Mouse (Mus musculus) Patski (cell line): ENCODE measurements around the gene Spib. TPM values are rescaled to one million over a fixed set of nuclear protein-coding genes. Genes with fewer than 3 reads are reported as not detected.

Source experiments
- ATAC-seq: fragments of 100-300 bp; one replicate; pipeline ENCODE4 v1.8.0; 2021
- CTCF ChIA-PET: fragments of 350-600 bp; sonication (Branson Sonifier 250); formaldehyde crosslinking; loops from one replicate; lab custom pipeline; 2022; ENCODE audit warnings: inconsistent platforms; lab: Charles Lee
- POLR2A ChIA-PET: fragments of 350-600 bp; sonication (Branson Sonifier 250); formaldehyde crosslinking; loops from one replicate; lab custom pipeline; 2022; ENCODE audit warnings: antibody characterized with exemption, inconsistent platforms; lab: Charles Lee
- DNase-seq: peaks from one replicate; pipeline ENCODE4 v3.0.0-alpha.2; 2011; ENCODE audit warnings: low read depth, low spot score
- H3K27me3 ChIP-seq: fragments of 371-371 bp; one replicate; pipeline ENCODE4 v1.5.1; 2021
- CTCF ChIP-seq: fragments of 100-300 bp; IDR thresholded peaks from one replicate; pipeline ENCODE4 v1.5.1; 2021
- in situ Hi-C: fragments of 300-500 bp; cut with MboI; formaldehyde crosslinking; loops from 3 replicates; pipeline ENCODE4 v1.11.1; 2018; ENCODE audit warnings: low pct_unique_long_range_greater_than_20kb, mixed read lengths
- polyA plus RNA-seq: library from polyadenylated mRNA; unstranded; gene quantifications from one replicate; pipeline ENCODE4 v1.2.3, GENCODE M21; 2021

Gene Spib
- polyA plus RNA-seq, 1 experiment from 2014 or later, result 0.14 TPM

- in situ Hi-C loops, result loop anchor here (5.0 kb wide), 1 partner anchor 43 kb away; no protein-coding TSS in a partner anchor
- no peak for TF ChIP-seq CTCF
- DNase-seq (no peak), ATAC-seq (no peak)
- H3K27me3 ChIP-seq, result no peaks in the 10 kb centered on the region
- POLR2A ChIA-PET, result interaction anchor here (1.1 to 1.2 kb wide), 2 partner anchors 14 to 50 kb away, joined by 3 to 4 read pairs; no protein-coding TSS in a partner anchor
- CTCF ChIA-PET, result interaction anchor here (0.7 to 2.5 kb wide), 4 partner anchors 18 to 45 kb away, joined by 3 to 12 read pairs (median 3); partner anchors contain the start of gene Spib
Observed at GRCm38 (mm10) chr7:44549621-44550408, 17.9 kb upstream of the Spib start.

GRCm38 (mm10) chr7:44548497-44549087 lies 16.7 kb upstream of the Spib start, which contains the start of gene Pold1:
Pold1 (minus strand) TSS chr7:44548849.
- in situ Hi-C loops, result no loop called here
- CTCF ChIA-PET, result interaction anchor here (0.7 to 3.5 kb wide), 11 partner anchors 12 to 52 kb away, joined by 3 to 27 read pairs (median 5); partner anchors contain the start of genes Emc10, Fam71e1 and Spib

GRCm38 (mm10) chr7:44547725-44548124 lies 15.9 kb upstream of the Spib start:
- no peak for TF ChIP-seq CTCF
- CTCF ChIA-PET, result interaction anchor here (2.5 to 3.5 kb wide), 4 partner anchors 11 to 46 kb away, joined by 12 to 27 read pairs (median 18); no protein-coding TSS in a partner anchor
- no peak for DNase-seq
- no peaks in the 10 kb centered on the region for H3K27me3 ChIP-seq
- no peak for ATAC-seq
- POLR2A ChIA-PET, result no interaction called here
- in situ Hi-C loops, result no loop called here

More at GRCm38 (mm10) chr7:44548497-44549087, 16.7 kb upstream of the Spib start, which contains the start of gene Pold1:
- DNase-seq (peak; percentile 90), ATAC-seq (peak; percentile 86)
- no peak for TF ChIP-seq CTCF
- no peaks in the 10 kb centered on the region for H3K27me3 ChIP-seq
- POLR2A ChIA-PET, result interaction anchor here (0.8 to 1.1 kb wide), 4 partner anchors 11 to 61 kb away, joined by 3 to 4 read pairs (median 4); no protein-coding TSS in a partner anchor

GRCm38 (mm10) chr7:44547041-44547440 lies 15.2 kb upstream of the Spib start:
- no peaks in the 10 kb centered on the region for H3K27me3 ChIP-seq
- no peak for TF ChIP-seq CTCF
- CTCF ChIA-PET, result interaction anchor here (2.7 to 3.5 kb wide), 3 partner anchors 10 to 46 kb away, joined by 13 to 27 read pairs (median 23); no protein-coding TSS in a partner anchor
- POLR2A ChIA-PET, result interaction anchor here (1.1 kb wide), 1 partner anchor 11 kb away, joined by 6 read pairs; no protein-coding TSS in a partner anchor
- in situ Hi-C loops, result no loop called here
- ATAC-seq (no peak), DNase-seq (no peak)

- ChIA-PET POLR2A (interaction anchor here (1.1 kb wide), 1 partner anchor 10 kb away, joined by 6 read pairs; no protein-coding TSS in a partner anchor), CTCF (interaction anchor here (3.5 kb wide), 2 partner anchors 10 to 45 kb away, joined by 13 to 23 read pairs; no protein-coding TSS in a partner anchor)
Observed at GRCm38 (mm10) chr7:44546274-44546673, 14.4 kb upstream of the Spib start.

GRCm38 (mm10) chr7:44543071-44543470 lies 11.2 kb upstream of the Spib start:
- CTCF ChIA-PET, result no interaction called here

More at GRCm38 (mm10) chr7:44546274-44546673, 14.4 kb upstream of the Spib start:
- no peak for TF ChIP-seq CTCF
- ATAC-seq, result no peak
- DNase-seq, result no peak
- in situ Hi-C loops, result no loop called here
- no peaks in the 10 kb centered on the region for H3K27me3 ChIP-seq

GRCm38 (mm10) chr7:44542555-44542954 lies 10.7 kb upstream of the Spib start:
- no peak for ATAC-seq
- H3K27me3 ChIP-seq, result no peaks in the 10 kb centered on the region
- no peak for DNase-seq
- CTCF ChIA-PET, result no interaction called here
- no peak for TF ChIP-seq CTCF
- in situ Hi-C loops, result no loop called here
- POLR2A ChIA-PET, result interaction anchor here (1.0 kb wide), 1 partner anchor 55 kb away, joined by 3 read pairs; no protein-coding TSS in a partner anchor

More at GRCm38 (mm10) chr7:44543071-44543470, 11.2 kb upstream of the Spib start:
- in situ Hi-C loops, result no loop called here
- POLR2A ChIA-PET, result interaction anchor here (1.0 kb wide), 1 partner anchor 56 kb away, joined by 3 read pairs; no protein-coding TSS in a partner anchor
- DNase-seq (no peak), ATAC-seq (no peak)
- no peaks in the 10 kb centered on the region for H3K27me3 ChIP-seq
- TF ChIP-seq CTCF, result no peak

- CTCF ChIA-PET, result interaction anchor here (0.7 to 1.8 kb wide), 2 partner anchors 10 to 12 kb away, joined by 3 to 9 read pairs; no protein-coding TSS in a partner anchor
- no peak for ATAC-seq
- in situ Hi-C loops, result no loop called here
- no peaks in the 10 kb centered on the region for H3K27me3 ChIP-seq
- POLR2A ChIA-PET, result no interaction called here
- no peak for DNase-seq
- no peak for TF ChIP-seq CTCF
Observed at GRCm38 (mm10) chr7:44538756-44539624, 7.1 kb upstream of the Spib start.

GRCm38 (mm10) chr7:44537496-44537895 lies 5.6 kb upstream of the Spib start:
- CTCF ChIA-PET, result interaction anchor here (2.6 to 2.9 kb wide), 3 partner anchors 10 to 16 kb away, joined by 12 to 26 read pairs (median 23); partner anchors contain the start of gene Pold1

More at GRCm38 (mm10) chr7:44537496-44537895, 5.6 kb upstream of the Spib start:
- ATAC-seq (no peak), DNase-seq (no peak)
- POLR2A ChIA-PET, result interaction anchor here (0.7 kb wide), 1 partner anchor 11 kb away, joined by 3 read pairs; the partner anchor contains the start of gene Pold1
- H3K27me3 ChIP-seq, result no peaks in the 10 kb centered on the region
- TF ChIP-seq CTCF, result no peak
- in situ Hi-C loops, result no loop called here
